Mouse (Mus musculus) CD8-positive naive resting alpha-beta T cell, adult 2 months (primary cell): ENCODE measurements around the gene Tnf.

Experiments used
- DNase-seq, 2 experiments: peaks; one replicate each; pipeline ENCODE4 v3.0.0; 2022; ENCODE audit warnings: low read depth in 2 of 2, low spot score in 2 of 2

Tnf gene

GRCm38 (mm10) chr17:35201787-35202186, at the start of gene Tnf:
Gene Tnf, minus strand, starts transcription at chr17:35202007.
- peak; percentile 55 to 63 for DNase-seq

- DNase-seq, result no peak
Observed at GRCm38 (mm10) chr17:35251162-35251719, 49.4 kb upstream of the Tnf start.

- DNase-seq, result no peak
Observed at GRCm38 (mm10) chr17:35250348-35251120, 48.7 kb upstream of the Tnf start.

GRCm38 (mm10) chr17:35249451-35250197, 47.8 kb upstream of the Tnf start:
- no peak for DNase-seq

GRCm38 (mm10) chr17:35248986-35249385, 47.2 kb upstream of the Tnf start:
- DNase-seq, result no peak

GRCm38 (mm10) chr17:35247144-35247543, 45.3 kb upstream of the Tnf start:
- no peak for DNase-seq

GRCm38 (mm10) chr17:35245731-35246623, 44.2 kb upstream of the Tnf start:
- DNase-seq, result no peak

- no peak for DNase-seq
Observed at GRCm38 (mm10) chr17:35244999-35245398, 43.2 kb upstream of the Tnf start.

- DNase-seq, result no peak
Observed at GRCm38 (mm10) chr17:35243086-35243485, 41.3 kb upstream of the Tnf start.

- DNase-seq, result peak; percentile 39 to 56
Observed at GRCm38 (mm10) chr17:35242015-35242941, 40.5 kb upstream of the Tnf start.

- DNase-seq, result peak; percentile 95
Observed at GRCm38 (mm10) chr17:35241305-35242014, 39.7 kb upstream of the Tnf start, which contains the start of gene Ddx39b. Gene Ddx39b, plus strand, starts transcription at chr17:35241746.

- DNase-seq, result no peak
Observed at GRCm38 (mm10) chr17:35240384-35241304, 38.8 kb upstream of the Tnf start.

GRCm38 (mm10) chr17:35239700-35240099, 37.9 kb upstream of the Tnf start:
- DNase-seq, result no peak

GRCm38 (mm10) chr17:35237504-35237903, 35.7 kb upstream of the Tnf start:
- no peak for DNase-seq

GRCm38 (mm10) chr17:35236996-35237395, 35.2 kb upstream of the Tnf start:
- no peak for DNase-seq

GRCm38 (mm10) chr17:35236390-35236746, 34.6 kb upstream of the Tnf start:
- peak; percentile 98 to 100 for DNase-seq

GRCm38 (mm10) chr17:35235614-35236389, 34.0 kb upstream of the Tnf start, which contains the start of gene Nfkbil1:
Gene Nfkbil1, minus strand, starts transcription at chr17:35235792.
- DNase-seq, result peak; percentile 70 to 77
